Mouse (Mus musculus) liver, embryonic 14.5 days (tissue): ENCODE results near the gene Kcnt2.

Source experiments
- CTCF ChIP-seq: IDR thresholded peaks from 2 replicates; pipeline ENCODE4 v1.5.1; 2016; ENCODE audit warnings: antibody characterized with exemption, low read depth, control low read depth
- EP300 ChIP-seq: IDR thresholded peaks from 2 replicates; pipeline ENCODE4 v1.6.1; 2016; ENCODE audit warnings: antibody characterized with exemption, low read depth

- TF ChIP-seq CTCF (no peak), EP300 (no peak)
These were observed 183.4 kb downstream of the Kcnt2 start for GRCm38 (mm10) chr1:140429284-140429850.
